Mouse (Mus musculus): ENCODE data around the gene Colgalt1.

- TF ChIP-seq CTCF (IDR thresholded peaks at IDR 0.05; ENCODE audit: low read depth) = no peak
- no peak for TF ChIP-seq EP300 (IDR thresholded peaks at IDR 0.05; ENCODE audit: low read depth)
Observed at GRCm38 (mm10) chr8:71625088-71625487, 14.3 kb downstream of the Colgalt1 start.
